Mouse (Mus musculus): ENCODE data around the gene Depdc5. TPM values are rescaled to one million over a fixed set of nuclear protein-coding genes. Genes with fewer than 3 reads are reported as not detected.
A peak's percentile ranks its signal among the peaks of the same experiment; 100 is the strongest.
"Not testable (repeated sequence)": the region's sequence is repeated elsewhere in the genome, so short reads cannot be mapped to it uniquely, and the experiment has no call there.

The Depdc5 gene
- polyA plus RNA-seq, 1 experiment from 2014 or later, result 40.2 TPM

GRCm38 (mm10) chr5:32853731-32854507 lies 9.6 kb upstream of the Depdc5 start, which contains the start of gene Prr14l:
Gene Prr14l, minus strand, starts transcription at chr5:32854256.
- ATAC-seq (ENCODE audit: low FRiP score), result peak; percentile 97
- H3K4me2 ChIP-seq, result peak within 1 kb of the TSS; percentile 73
- H3K27me3 ChIP-seq, result no peaks in the 10 kb centered on the region
- 0 out of 2 replicates have a peak, but pooled peaks cover 12% of the 10 kb centered on the region for H3K36me3 ChIP-seq (replicated peaks)
- under 1% methylated on average over 51 of the region's 51 CpGs for WGBS
- peak within 1 kb of the TSS; percentile 88 for H3K9ac ChIP-seq
- H3K27ac ChIP-seq, result peak within 1 kb of the TSS; percentile 85
- H3K9me3 ChIP-seq, result no peaks in the 10 kb centered on the region
- peak within 1 kb of the TSS; percentile 79 for H3K4me3 ChIP-seq (replicated peaks)
- peaks cover 29% of the 10 kb centered on the region for H3K4me1 ChIP-seq

GRCm38 (mm10) chr5:32854818-32855217 lies 8.7 kb upstream of the Depdc5 start:
- H3K9ac ChIP-seq, result 0 out of 2 replicates have a peak overlapping the region, but pooled peaks have one; percentile 22
- no peak overlapping the region for H3K4me2 ChIP-seq
- H3K27me3 ChIP-seq, result no peaks in the 10 kb centered on the region
- H3K27ac ChIP-seq, result no peak overlapping the region
- no peak for ATAC-seq (ENCODE audit: low FRiP score)
- H3K4me3 ChIP-seq (replicated peaks), result no peak overlapping the region
- H3K4me1 ChIP-seq, result peaks cover 29% of the 10 kb centered on the region
- H3K36me3 ChIP-seq (replicated peaks), result 0 out of 2 replicates have a peak, but pooled peaks cover 7% of the 10 kb centered on the region
- no peaks in the 10 kb centered on the region for H3K9me3 ChIP-seq
- WGBS, result 80% methylated on average over 4 of the region's 4 CpGs

- H3K4me2 ChIP-seq; H3K9ac ChIP-seq; H3K9me3 ChIP-seq; H3K36me3 ChIP-seq (replicated peaks); H3K27ac ChIP-seq; H3K27me3 ChIP-seq; H3K4me3 ChIP-seq (replicated peaks); ATAC-seq (ENCODE audit: low FRiP score): not testable (repeated sequence)
- WGBS, result 97% methylated on average over 3 of the region's 3 CpGs
- H3K4me1 ChIP-seq, result peaks cover 29% of the 10 kb centered on the region
Measured at GRCm38 (mm10) chr5:32855274-32855673, 8.2 kb upstream of the Depdc5 start.

GRCm38 (mm10) chr5:32857781-32858220 lies 5.7 kb upstream of the Depdc5 start:
- Histone ChIP-seq H3K36me3 (replicated peaks) (no peaks in the 10 kb centered on the region), H3K27ac (no peak overlapping the region), H3K4me2 (peak overlapping the region; percentile 64), H3K4me3 (replicated peaks) (peak overlapping the region; percentile 45), H3K9ac (peak overlapping the region; percentile 44), H3K4me1 (peaks cover 10% of the 10 kb centered on the region), H3K27me3 (no peaks in the 10 kb centered on the region), H3K9me3 (no peaks in the 10 kb centered on the region)
- WGBS, result 4% methylated on average over 6 of the region's 6 CpGs
- no peak; the same call in 1 of the 2 replicates for ATAC-seq (ENCODE audit: low FRiP score)

- Histone ChIP-seq H3K9me3 (no peaks in the 10 kb centered on the region), H3K4me2 (no peak overlapping the region), H3K4me1 (peaks cover 15% of the 10 kb centered on the region), H3K27ac (no peak overlapping the region), H3K4me3 (replicated peaks) (no peak overlapping the region), H3K36me3 (replicated peaks) (no peaks in the 10 kb centered on the region), H3K9ac (no peak overlapping the region), H3K27me3 (no peaks in the 10 kb centered on the region)
- WGBS, result 82% methylated on average over 1 of the region's 1 CpGs
- no peak for ATAC-seq (ENCODE audit: low FRiP score)
Measured at GRCm38 (mm10) chr5:32861082-32861481, 2.4 kb upstream of the Depdc5 start.

GRCm38 (mm10) chr5:32862469-32863132 lies 900 bp upstream of the Depdc5 start:
- no peak overlapping the region for H3K4me3 ChIP-seq (replicated peaks)
- no peak for ATAC-seq (ENCODE audit: low FRiP score)
- whole genome bisulfite sequencing, result 82% methylated on average over 6 of the region's 6 CpGs
- H3K4me2 ChIP-seq, result peak overlapping the region; percentile 78; the same call in 1 of the 2 replicates
- H3K9ac ChIP-seq, result no peak overlapping the region
- H3K4me1 ChIP-seq, result peaks cover 10% of the 10 kb centered on the region
- no peaks in the 10 kb centered on the region for H3K27me3 ChIP-seq
- H3K36me3 ChIP-seq (replicated peaks), result peaks cover 8% of the 10 kb centered on the region
- no peaks in the 10 kb centered on the region for H3K9me3 ChIP-seq
- no peak overlapping the region for H3K27ac ChIP-seq

- H3K36me3 ChIP-seq (replicated peaks), result peaks cover 48% of the 10 kb centered on the region
Measured at GRCm38 (mm10) chr5:32869389-32870024, 6.0 kb downstream of the Depdc5 start.

GRCm38 (mm10) chr5:32872346-32872745 lies 8.8 kb downstream of the Depdc5 start:
- H3K4me1 ChIP-seq, result no peaks in the 10 kb centered on the region
- H3K36me3 ChIP-seq (replicated peaks), result peaks cover 56% of the 10 kb centered on the region
- H3K9ac ChIP-seq, result no peak overlapping the region
- WGBS, result 93% methylated on average over 5 of the region's 5 CpGs
- no peak for ATAC-seq (ENCODE audit: low FRiP score)
- H3K9me3 ChIP-seq, result no peaks in the 10 kb centered on the region
- no peak overlapping the region for H3K4me3 ChIP-seq (replicated peaks)
- H3K27me3 ChIP-seq, result no peaks in the 10 kb centered on the region
- H3K27ac ChIP-seq, result no peak overlapping the region
- no peak overlapping the region for H3K4me2 ChIP-seq

More at GRCm38 (mm10) chr5:32869389-32870024, 6.0 kb downstream of the Depdc5 start:
- ATAC-seq (ENCODE audit: low FRiP score), result no peak
- Histone ChIP-seq H3K4me1 (peaks cover 4% of the 10 kb centered on the region), H3K9me3 (no peaks in the 10 kb centered on the region), H3K27ac (no peak overlapping the region), H3K27me3 (no peaks in the 10 kb centered on the region), H3K9ac (no peak overlapping the region), H3K4me2 (no peak overlapping the region), H3K4me3 (replicated peaks) (no peak overlapping the region)
- 96% methylated on average over 5 of the region's 5 CpGs for WGBS

- 70% methylated on average over 3 of the region's 3 CpGs for WGBS
- Histone ChIP-seq H3K27ac (no peak overlapping the region), H3K4me1 (no peaks in the 10 kb centered on the region), H3K9me3 (no peaks in the 10 kb centered on the region), H3K4me2 (no peak overlapping the region), H3K9ac (no peak overlapping the region), H3K27me3 (no peaks in the 10 kb centered on the region), H3K36me3 (replicated peaks) (peaks cover 65% of the 10 kb centered on the region), H3K4me3 (replicated peaks) (no peak overlapping the region)
- ATAC-seq (ENCODE audit: low FRiP score), result no peak
Measured at GRCm38 (mm10) chr5:32886739-32887138, 23.2 kb downstream of the Depdc5 start.

GRCm38 (mm10) chr5:32907496-32907895 lies 44.0 kb downstream of the Depdc5 start:
- Histone ChIP-seq H3K4me2 (no peak overlapping the region), H3K36me3 (replicated peaks) (peaks cover 51% of the 10 kb centered on the region), H3K9ac (no peak overlapping the region), H3K4me1 (no peaks in the 10 kb centered on the region), H3K4me3 (replicated peaks) (no peak overlapping the region), H3K27me3 (no peaks in the 10 kb centered on the region), H3K27ac (no peak overlapping the region), H3K9me3 (no peaks in the 10 kb centered on the region)
- ATAC-seq (ENCODE audit: low FRiP score), result no peak
- 25% methylated on average over 1 of the region's 1 CpGs for WGBS

- Histone ChIP-seq H3K9me3 (no peaks in the 10 kb centered on the region), H3K27ac (no peak overlapping the region), H3K4me2 (no peak overlapping the region), H3K27me3 (no peaks in the 10 kb centered on the region), H3K36me3 (replicated peaks) (peaks cover 65% of the 10 kb centered on the region), H3K4me1 (no peaks in the 10 kb centered on the region), H3K9ac (no peak overlapping the region), H3K4me3 (replicated peaks) (no peak overlapping the region)
- 84% methylated on average over 3 of the region's 3 CpGs for WGBS
- no peak for ATAC-seq (ENCODE audit: low FRiP score)
Measured at GRCm38 (mm10) chr5:32914071-32914470, 50.6 kb downstream of the Depdc5 start.

- H3K4me1 ChIP-seq, result not testable (repeated sequence)
- WGBS, result 94% methylated on average over 2 of the region's 2 CpGs
- H3K36me3 ChIP-seq (replicated peaks), result peaks cover 68% of the 10 kb centered on the region
Measured at GRCm38 (mm10) chr5:32919281-32919680, 55.8 kb downstream of the Depdc5 start.

More at GRCm38 (mm10) chr5:32919281-32919680, 55.8 kb downstream of the Depdc5 start:
- not testable (repeated sequence) for H3K27ac ChIP-seq; H3K4me2 ChIP-seq; ATAC-seq (ENCODE audit: low FRiP score); H3K9me3 ChIP-seq; H3K4me3 ChIP-seq (replicated peaks); H3K9ac ChIP-seq; H3K27me3 ChIP-seq

Data from forebrain, embryonic 12.5 days (tissue).